ENCODE assay signal across 8 mouse cellular contexts in genomic region chr6:115807464-115808195, GRCm38 (mm10). TPM values are rescaled to one million over a fixed set of nuclear protein-coding genes. Genes with fewer than 3 reads are reported as not detected.
A peak's percentile ranks its signal among the peaks of the same experiment; 100 is the strongest.
DNase-seq lines count a peak whose midpoint lies in the region; ATAC-seq and TF ChIP-seq lines count a peak whose summit lies in the region.

No protein-coding gene starts in this region.

- H3K36me3 ChIP-seq in intestine, embryonic 14.5 days (ENCODE audit: control insufficient read depth, insufficient read depth, low read length), result peaks cover 47% of the 10 kb centered on the region

- peak overlapping the region; percentile 98 for H3K4me2 ChIP-seq in intestine, embryonic 14.5 days (ENCODE audit: low read length)

- H3K9me3 ChIP-seq in intestine, embryonic 14.5 days (ENCODE audit: control insufficient read depth, low read length), result no peaks in the 10 kb centered on the region

- no peak for TF ChIP-seq POLR2A in lung, adult 2 months (IDR thresholded peaks at IDR 0.05; ENCODE audit: borderline replicate concordance, extremely low read depth, low read depth, low read length)
- no peak for TF ChIP-seq POLR2A in cortical plate, adult 2 months (IDR thresholded peaks at IDR 0.05; ENCODE audit: extremely low read depth, insufficient read depth, low read length)

- no peak for ATAC-seq in intestine, embryonic 14.5 days (replicated peaks; ENCODE audit: low FRiP score, low TSS enrichment, low read depth)

- intact Hi-C loops in gastrocnemius, postnatal 36 days (cut with DNase I), result loop anchor here (10.0 kb wide), 1 partner anchor 83 kb away; no protein-coding TSS in a partner anchor

- no peak for DNase-seq in lung, adult 2 months
- no peak for DNase-seq in lung, adult 18-20 months
- peak; percentile 75 for DNase-seq in intestine, embryonic 14.5 days (ENCODE audit: low spot score)
- peak; percentile 32 for DNase-seq in neural tube, embryonic 10.5 days (ENCODE audit: extremely low spot score, low spot score)
- DNase-seq in gastrocnemius, postnatal 36 days, result no peak
- no peak for DNase-seq in thymus, adult 18-20 months
- no peak for DNase-seq in spleen, adult 18-20 months

- TF ChIP-seq CTCF in lung, adult 2 months (IDR thresholded peaks at IDR 0.05; ENCODE audit: insufficient read depth, low read length), result no peak
- no peak for TF ChIP-seq CTCF in cortical plate, adult 2 months (IDR thresholded peaks at IDR 0.05; ENCODE audit: extremely low read depth, insufficient read depth, low read length)

- no peak overlapping the region for H3K27ac ChIP-seq in cortical plate, adult 2 months (ENCODE audit: insufficient read depth, low read length)
- peak overlapping the region; percentile 97 for H3K27ac ChIP-seq in intestine, embryonic 14.5 days (ENCODE audit: low read depth)

- H3K9ac ChIP-seq in intestine, embryonic 14.5 days (ENCODE audit: low read length), result peak overlapping the region; percentile 100

- WGBS in lung, adult 2 months, result 2% methylated on average over 15 of the region's 15 CpGs
- 4% methylated on average over 15 of the region's 15 CpGs for WGBS in intestine, embryonic 14.5 days

- no peaks in the 10 kb centered on the region for H3K27me3 ChIP-seq in intestine, embryonic 14.5 days (replicated peaks; ENCODE audit: control insufficient read depth, insufficient read depth, low read length)

- H3K4me3 ChIP-seq in lung, adult 2 months (replicated peaks; ENCODE audit: extremely low read depth, low read depth, low read length), result peak overlapping the region; percentile 95
- H3K4me3 ChIP-seq in cortical plate, adult 2 months (ENCODE audit: insufficient read depth, low read length), result peak overlapping the region; percentile 97
- peak overlapping the region; percentile 100 for H3K4me3 ChIP-seq in intestine, embryonic 14.5 days (ENCODE audit: low read depth, low read length)

- H3K4me1 ChIP-seq in lung, adult 2 months (ENCODE audit: control insufficient read depth, insufficient read depth, low read length), result peaks cover 9% of the 10 kb centered on the region
- H3K4me1 ChIP-seq in cortical plate, adult 2 months (ENCODE audit: control insufficient read depth, insufficient read depth, low read length), result peaks cover 4% of the 10 kb centered on the region; the same call in 1 of the 2 replicates
- peaks cover 17% of the 10 kb centered on the region for H3K4me1 ChIP-seq in intestine, embryonic 14.5 days (replicated peaks; ENCODE audit: control insufficient read depth, insufficient read depth, low read length)

RNA-seq across cellular contexts. Expression of gene Rpl32, which starts 0.9 kb away (rescaled TPM):
- 276 and 321 TPM in 2 replicates for polyA plus RNA-seq in lung, adult 2 months (2012; rRNA removed)
- 914 and 1,009 TPM in 2 replicates for polyA plus RNA-seq in cortical plate, adult 2 months (2012; rRNA removed)
- polyA plus RNA-seq in intestine, embryonic 14.5 days (2014; fragmentation: Nextera tagmentation; extraction: Ambion mirVana), result 2,668 and 2,809 TPM in 2 replicates
- 100 to 1,000 TPM; 492 to 563 TPM for total RNA-seq in gastrocnemius, postnatal 36 days (2021)

RNA-seq across cellular contexts. Expression of gene Efcab12, which starts 30.6 kb away (rescaled TPM):
- polyA plus RNA-seq in lung, adult 2 months (2012; rRNA removed), result 1.7 and 2.0 TPM in 2 replicates
- polyA plus RNA-seq in cortical plate, adult 2 months (2012; rRNA removed), result 7.1 and 7.9 TPM in 2 replicates
- 0.67 and 0.69 TPM in 2 replicates for polyA plus RNA-seq in intestine, embryonic 14.5 days (2014; fragmentation: Nextera tagmentation; extraction: Ambion mirVana)
- under 1 TPM; 0.10 to 0.25 TPM for total RNA-seq in gastrocnemius, postnatal 36 days (2021)

RNA-seq across cellular contexts. Expression of gene Cand2, which starts 33.3 kb away (rescaled TPM):
- polyA plus RNA-seq in lung, adult 2 months (2012; rRNA removed), result 5.3 and 8.4 TPM in 2 replicates
- polyA plus RNA-seq in cortical plate, adult 2 months (2012; rRNA removed), result 3.0 and 3.1 TPM in 2 replicates
- polyA plus RNA-seq in intestine, embryonic 14.5 days (2014; fragmentation: Nextera tagmentation; extraction: Ambion mirVana), result 29.6 and 30.2 TPM in 2 replicates
- total RNA-seq in gastrocnemius, postnatal 36 days (2021), result 10 to 100 TPM; 66.8 to 71.3 TPM

RNA-seq across cellular contexts. Expression of gene Tmem40, which starts 45.4 kb away (rescaled TPM):
- polyA plus RNA-seq in lung, adult 2 months (2012; rRNA removed), result 2.2 and 21.5 TPM in 2 replicates
- 5.5 TPM in 2 replicates for polyA plus RNA-seq in cortical plate, adult 2 months (2012; rRNA removed)
- polyA plus RNA-seq in intestine, embryonic 14.5 days (2014; fragmentation: Nextera tagmentation; extraction: Ambion mirVana), result 0.48 and 0.51 TPM in 2 replicates
- total RNA-seq in gastrocnemius, postnatal 36 days (2021), result under 1 TPM in 1 of 2 experiments, not detected in 1; 0.72 TPM

RNA-seq across cellular contexts. Expression of gene Mbd4, which starts 45.5 kb away (rescaled TPM):
- 1.3 and 2.5 TPM in 2 replicates for polyA plus RNA-seq in lung, adult 2 months (2012; rRNA removed)
- 9.5 and 10.1 TPM in 2 replicates for polyA plus RNA-seq in cortical plate, adult 2 months (2012; rRNA removed)
- 14.7 and 18.4 TPM in 2 replicates for polyA plus RNA-seq in intestine, embryonic 14.5 days (2014; fragmentation: Nextera tagmentation; extraction: Ambion mirVana)
- total RNA-seq in gastrocnemius, postnatal 36 days (2021), result under 1 TPM; 0.89 to 0.91 TPM

Comparison
In these comparisons a context has a peak if more than half of its experiments do, and no peak if none do; other contexts are left out.
1. DNase-seq: peak in intestine, embryonic 14.5 days (single experiment) and neural tube, embryonic 10.5 days (single experiment); none in lung, adult 2 months (single experiment), lung, adult 18-20 months (0 of 2), gastrocnemius, postnatal 36 days (0 of 2), thymus, adult 18-20 months (0 of 2) and spleen, adult 18-20 months (0 of 2).
2. Peak in every context shown above with its lines, with median percentiles within 50 percentile points of each other: H3K4me3 ChIP-seq.